Mouse (Mus musculus): Measurements from ENCODE around the gene Ankrd28. TPM values are rescaled to one million over a fixed set of nuclear protein-coding genes. Genes with fewer than 3 reads are reported as not detected.

Gene Ankrd28
- polyA plus RNA-seq, 1 experiment, result 34.0 TPM

GRCm38 (mm10) chr14:31790797-31791196 is 39.7 kb downstream of the Ankrd28 start:
- Histone ChIP-seq H3K27me3 (ENCODE audit: control insufficient read depth, insufficient read depth, low read length) (no peaks in the 10 kb centered on the region), H3K27ac (ENCODE audit: insufficient read depth, low read length) (no peak overlapping the region), H3K4me1 (ENCODE audit: control insufficient read depth, insufficient read depth, low read length) (no peaks in the 10 kb centered on the region; the same call in 1 of the 2 replicates), H3K4me3 (replicated peaks; ENCODE audit: insufficient read depth, low read depth, low read length) (no peak overlapping the region)
- peak; percentile 24; the same call in 1 of the 2 replicates for TF ChIP-seq CTCF (IDR thresholded peaks at IDR 0.05; ENCODE audit: borderline replicate concordance, insufficient read depth, low read depth, low read length)
- TF ChIP-seq POLR2A (IDR thresholded peaks at IDR 0.05; ENCODE audit: borderline replicate concordance, insufficient read depth, low read length), result no peak
- 47% methylated on average over 1 of the region's 1 CpGs for WGBS
- peak; percentile 37 to 50 for DNase-seq

GRCm38 (mm10) chr14:31786906-31787305 is 43.5 kb downstream of the Ankrd28 start:
- no peak overlapping the region for H3K4me3 ChIP-seq (replicated peaks; ENCODE audit: insufficient read depth, low read depth, low read length)
- 53% methylated on average over 2 of the region's 2 CpGs for WGBS
- no peak for DNase-seq

GRCm38 (mm10) chr14:31785681-31786080 is 44.8 kb downstream of the Ankrd28 start:
- DNase-seq, result no peak
- H3K27me3 ChIP-seq (ENCODE audit: control insufficient read depth, insufficient read depth, low read length), result no peaks in the 10 kb centered on the region
- TF ChIP-seq CTCF (IDR thresholded peaks at IDR 0.05; ENCODE audit: borderline replicate concordance, insufficient read depth, low read depth, low read length) (no peak), POLR2A (IDR thresholded peaks at IDR 0.05; ENCODE audit: borderline replicate concordance, insufficient read depth, low read length) (no peak)
- no peak overlapping the region for H3K27ac ChIP-seq (ENCODE audit: insufficient read depth, low read length)
- peaks cover 3% of the 10 kb centered on the region; the same call in 1 of the 2 replicates for H3K4me1 ChIP-seq (ENCODE audit: control insufficient read depth, insufficient read depth, low read length)
- no peak overlapping the region for H3K4me3 ChIP-seq (replicated peaks; ENCODE audit: insufficient read depth, low read depth, low read length)

More at GRCm38 (mm10) chr14:31786906-31787305, 43.5 kb downstream of the Ankrd28 start:
- Histone ChIP-seq H3K27ac (ENCODE audit: insufficient read depth, low read length) (no peak overlapping the region), H3K4me1 (ENCODE audit: control insufficient read depth, insufficient read depth, low read length) (peaks cover 3% of the 10 kb centered on the region), H3K27me3 (ENCODE audit: control insufficient read depth, insufficient read depth, low read length) (no peaks in the 10 kb centered on the region)
- TF ChIP-seq CTCF (IDR thresholded peaks at IDR 0.05; ENCODE audit: borderline replicate concordance, insufficient read depth, low read depth, low read length) (no peak), POLR2A (IDR thresholded peaks at IDR 0.05; ENCODE audit: borderline replicate concordance, insufficient read depth, low read length) (no peak)

GRCm38 (mm10) chr14:31784975-31785374 is 45.5 kb downstream of the Ankrd28 start:
- no peak for TF ChIP-seq POLR2A (IDR thresholded peaks at IDR 0.05; ENCODE audit: borderline replicate concordance, insufficient read depth, low read length)
- no peak for TF ChIP-seq CTCF (IDR thresholded peaks at IDR 0.05; ENCODE audit: borderline replicate concordance, insufficient read depth, low read depth, low read length)
- Histone ChIP-seq H3K4me3 (replicated peaks; ENCODE audit: insufficient read depth, low read depth, low read length) (no peak overlapping the region), H3K27me3 (ENCODE audit: control insufficient read depth, insufficient read depth, low read length) (no peaks in the 10 kb centered on the region), H3K27ac (ENCODE audit: insufficient read depth, low read length) (no peak overlapping the region), H3K4me1 (ENCODE audit: control insufficient read depth, insufficient read depth, low read length) (peaks cover 3% of the 10 kb centered on the region; the same call in 1 of the 2 replicates)
- DNase-seq, result no peak
- WGBS, result 96% methylated on average over 5 of the region's 5 CpGs

- Histone ChIP-seq H3K4me1 (ENCODE audit: control insufficient read depth, insufficient read depth, low read length) (peaks cover 3% of the 10 kb centered on the region; the same call in 1 of the 2 replicates), H3K4me3 (replicated peaks; ENCODE audit: insufficient read depth, low read depth, low read length) (peak overlapping the region; percentile 74), H3K27ac (ENCODE audit: insufficient read depth, low read length) (peak overlapping the region; percentile 85), H3K27me3 (ENCODE audit: control insufficient read depth, insufficient read depth, low read length) (no peaks in the 10 kb centered on the region)
- WGBS, result 2% methylated on average over 11 of the region's 11 CpGs
- peak; percentile 78 to 79 for DNase-seq
- TF ChIP-seq CTCF (IDR thresholded peaks at IDR 0.05; ENCODE audit: borderline replicate concordance, insufficient read depth, low read depth, low read length), result no peak
- peak; percentile 55; the same call in 1 of the 2 replicates for TF ChIP-seq POLR2A (IDR thresholded peaks at IDR 0.05; ENCODE audit: borderline replicate concordance, insufficient read depth, low read length)
These were observed 49.0 kb downstream of the Ankrd28 start for GRCm38 (mm10) chr14:31781309-31782049.

- DNase-seq, result peak; percentile 45 to 53
- 12% methylated on average over 11 of the region's 11 CpGs for WGBS
- TF ChIP-seq CTCF (IDR thresholded peaks at IDR 0.05; ENCODE audit: borderline replicate concordance, insufficient read depth, low read depth, low read length) (no peak), POLR2A (IDR thresholded peaks at IDR 0.05; ENCODE audit: borderline replicate concordance, insufficient read depth, low read length) (no peak)
- peak overlapping the region; percentile 95 for H3K27ac ChIP-seq (ENCODE audit: insufficient read depth, low read length)
- H3K4me3 ChIP-seq (replicated peaks; ENCODE audit: insufficient read depth, low read depth, low read length), result peak overlapping the region; percentile 97
- no peaks in the 10 kb centered on the region for H3K27me3 ChIP-seq (ENCODE audit: control insufficient read depth, insufficient read depth, low read length)
- peaks cover 3% of the 10 kb centered on the region; the same call in 1 of the 2 replicates for H3K4me1 ChIP-seq (ENCODE audit: control insufficient read depth, insufficient read depth, low read length)
These were observed 49.8 kb downstream of the Ankrd28 start for GRCm38 (mm10) chr14:31780412-31781233.

- Histone ChIP-seq H3K27me3 (ENCODE audit: control insufficient read depth, insufficient read depth, low read length) (no peaks in the 10 kb centered on the region), H3K27ac (ENCODE audit: insufficient read depth, low read length) (peak overlapping the region; percentile 11; the same call in 1 of the 2 replicates), H3K4me3 (replicated peaks; ENCODE audit: insufficient read depth, low read depth, low read length) (no peak overlapping the region), H3K4me1 (ENCODE audit: control insufficient read depth, insufficient read depth, low read length) (peaks cover 4% of the 10 kb centered on the region)
- TF ChIP-seq POLR2A (IDR thresholded peaks at IDR 0.05; ENCODE audit: borderline replicate concordance, insufficient read depth, low read length) (no peak), CTCF (IDR thresholded peaks at IDR 0.05; ENCODE audit: borderline replicate concordance, insufficient read depth, low read depth, low read length) (no peak)
- no peak for DNase-seq
- WGBS, result 82% methylated on average over 4 of the region's 4 CpGs
These were observed 56.9 kb downstream of the Ankrd28 start for GRCm38 (mm10) chr14:31773518-31773917.

Data from cerebellum, adult 2 months (tissue).